Mouse (Mus musculus) CH12.LX (cell line): Measurements from ENCODE around the gene Ccdc38.
"Not testable (repeated sequence)": the region's sequence is repeated elsewhere in the genome, so short reads cannot be mapped to it uniquely, and the experiment has no call there.

Source experiments
- CTCF ChIP-seq, 2 experiments: IDR thresholded peaks in 1 of 2; conservative IDR thresholded peaks in 1 of 2; 2 replicates each; pipeline ENCODE4 v1.5.1; 2011 to 2012; ENCODE audit warnings: low read depth in 2 of 2, low read length in 2 of 2, improper control_type of control experiment in 1 of 2, inconsistent platforms in 1 of 2, mild to moderate bottlenecking in 1 of 2, moderate library complexity in 1 of 2
- ELF1 ChIP-seq: IDR thresholded peaks from 2 replicates; pipeline ENCODE4 v1.6.1; 2014; ENCODE audit warnings: low read depth, mild to moderate bottlenecking, inconsistent platforms, low read length, improper control_type of control experiment
- GABPA ChIP-seq: IDR thresholded peaks from 2 replicates; pipeline ENCODE4 v1.6.1; 2012; ENCODE audit warnings: low read depth, low read length, improper control_type of control experiment, inconsistent platforms; ENCODE audit not compliant: insufficient replicate concordance
- IRF4 ChIP-seq: IDR thresholded peaks from 2 replicates; pipeline ENCODE4 v1.6.1; 2014; ENCODE audit warnings: low read depth, mild to moderate bottlenecking, inconsistent platforms, low read length, improper control_type of control experiment
- KAT2A ChIP-seq: IDR thresholded peaks from 2 replicates; pipeline ENCODE4 v1.6.1; 2012; ENCODE audit warnings: low read length, improper control_type of control experiment, inconsistent platforms; ENCODE audit not compliant: insufficient replicate concordance

DNA sequence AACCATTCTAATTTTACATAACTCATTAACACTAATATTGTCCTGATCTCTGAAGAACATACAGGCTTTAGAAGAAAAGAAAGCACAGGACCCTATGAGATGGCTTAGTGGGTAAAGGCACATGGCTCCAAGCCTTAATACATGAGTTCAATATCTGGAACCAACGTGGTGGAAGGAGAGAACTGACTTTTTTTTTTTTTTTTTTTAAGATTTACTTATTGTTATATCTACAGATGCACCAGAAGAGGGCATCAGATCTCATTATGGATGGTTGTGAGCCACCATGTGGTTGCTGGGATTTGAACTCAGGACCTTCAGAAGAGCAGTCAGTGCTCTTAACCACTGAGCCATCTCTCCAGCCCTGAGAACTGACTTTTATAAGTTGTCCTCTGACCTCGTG is 17.5 kb downstream of the Ccdc38 start:
- not testable (repeated sequence) for TF ChIP-seq ELF1, KAT2A, GABPA, IRF4
- peak in 1 of 2 experiments; percentile 18; a peak in 1 of 4 replicates for TF ChIP-seq CTCF (conservative IDR thresholded peaks at IDR 0.05 in 1 of 2, IDR thresholded peaks at IDR 0.05 in 1 of 2; ENCODE audit: low read depth in 2 of 2, low read length in 2 of 2)
